Mouse (Mus musculus): ENCODE results near the gene Ifnl2.

DNA sequence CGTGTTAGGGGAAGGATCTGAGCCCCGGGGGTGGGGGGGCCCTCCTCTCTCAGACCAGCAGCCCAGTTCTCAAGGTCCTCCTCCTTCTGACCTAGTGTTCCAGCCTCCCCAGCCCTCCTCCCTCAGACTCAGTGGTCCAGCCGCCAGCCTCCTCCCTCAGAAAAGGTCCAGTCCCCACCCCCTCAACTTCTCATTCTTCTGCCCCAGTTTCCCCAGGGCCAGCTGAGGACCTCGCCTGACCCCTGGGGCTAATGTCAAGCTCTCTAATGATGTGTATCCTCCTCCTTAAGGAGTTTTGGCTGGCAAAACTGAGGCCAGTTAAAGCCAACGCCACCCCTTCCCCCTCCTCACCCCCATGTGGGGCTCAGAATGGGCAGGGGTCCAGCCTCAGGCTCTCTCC is 36.9 kb upstream of the Ifnl2 start, which contains the start of gene Nccrp1:
- TF ChIP-seq EP300 (IDR thresholded peaks at IDR 0.05; ENCODE audit: low read length): no peak
- TF ChIP-seq KAT2A (IDR thresholded peaks at IDR 0.05; ENCODE audit: insufficient replicate concordance, low read length): no peak
- TF ChIP-seq CTCF (conservative IDR thresholded peaks at IDR 0.05 in 1 of 2, IDR thresholded peaks at IDR 0.05 in 1 of 2; ENCODE audit: low read depth in 2 of 2, low read length in 2 of 2): no peak
- TF ChIP-seq ZNF384 (IDR thresholded peaks at IDR 0.05; ENCODE audit: low read depth, low read length): no peak
- no peak for TF ChIP-seq HCFC1 (IDR thresholded peaks at IDR 0.05; ENCODE audit: low read depth, low read length)
- TF ChIP-seq CHD2 (IDR thresholded peaks at IDR 0.05; ENCODE audit: low read length): no peak
- no peak for TF ChIP-seq POLR2A (IDR thresholded peaks at IDR 0.05; ENCODE audit: low read depth, low read length)
- no peak for TF ChIP-seq TCF12 (IDR thresholded peaks at IDR 0.05; ENCODE audit: low read depth, low read length)
- TF ChIP-seq ZKSCAN1 (IDR thresholded peaks at IDR 0.05; ENCODE audit: borderline replicate concordance, low read depth, low read length): no peak
- no peak for TF ChIP-seq MAFK (IDR thresholded peaks at IDR 0.05; ENCODE audit: insufficient replicate concordance, low read length)
- TF ChIP-seq TBP (conservative IDR thresholded peaks at IDR 0.05; ENCODE audit: low read depth, low read length): no peak
